Mouse (Mus musculus) brain, embryonic 14.5 days (tissue): Measurements from ENCODE around the gene Magel2.

ENCODE experiments used
- CTCF ChIP-seq: fragments of 200-500 bp; IDR thresholded peaks from 2 replicates; pipeline ENCODE4 v1.5.1; 2012; ENCODE audit warnings: inconsistent platforms, mild to moderate bottlenecking, moderate library complexity, borderline replicate concordance; ENCODE audit not compliant: insufficient read depth, insufficient read length; ENCODE audit errors: extremely low read depth
- POLR2A ChIP-seq: fragments of 200-500 bp; IDR thresholded peaks from 2 replicates; pipeline ENCODE4 v1.6.1; 2012; ENCODE audit warnings: mild to moderate bottlenecking, inconsistent platforms, borderline replicate concordance; ENCODE audit not compliant: poor library complexity, insufficient read depth, insufficient read length, severe bottlenecking; ENCODE audit errors: extremely low read depth

- TF ChIP-seq CTCF (no peak), POLR2A (no peak)
Observed at GRCm38 (mm10) chr7:62378529-62378928, 1.7 kb downstream of the Magel2 start.
